Mouse (Mus musculus) intestine, embryonic 14.5 days (tissue): ENCODE data around the gene Sco1. TPM values are rescaled to one million over a fixed set of nuclear protein-coding genes. Genes with fewer than 3 reads are reported as not detected.
A peak's percentile ranks its signal among the peaks of the same experiment; 100 is the strongest.

Source experiments
- ATAC-seq: fragments of 200-750 bp; cut with Nextera tagmentation; replicated peaks from 2 replicates; pipeline ENCODE4 v1.8.0; 2017; ENCODE audit warnings: low read depth, moderate number of reproducible peaks, moderate TSS enrichment, moderate library complexity; ENCODE audit not compliant: low FRiP score, low TSS enrichment
- DNase-seq: peaks from one replicate; pipeline ENCODE4 v3.0.0-alpha.2; 2018; ENCODE audit warnings: low spot score
- H3K27ac ChIP-seq: fragments of 300-500 bp; sonication (generic); 2 replicates; pipeline ENCODE4 v1.5.1; 2014; ENCODE audit warnings: low read depth, mild to moderate bottlenecking, control low read depth
- H3K27me3 ChIP-seq: fragments of 300-500 bp; sonication (generic); replicated peaks from 2 replicates; pipeline ENCODE4 v1.6.1; 2014; ENCODE audit warnings: low read length, control low read depth; ENCODE audit not compliant: control insufficient read depth, insufficient read depth
- H3K36me3 ChIP-seq: fragments of 300-500 bp; sonication (generic); 2 replicates; pipeline ENCODE4 v1.6.1; 2014; ENCODE audit warnings: low read length, control low read depth; ENCODE audit not compliant: control insufficient read depth, insufficient read depth
- H3K4me1 ChIP-seq: fragments of 300-500 bp; sonication (generic); replicated peaks from 2 replicates; pipeline ENCODE4 v1.6.1; 2014; ENCODE audit warnings: low read length, control low read depth, mixed read lengths; ENCODE audit not compliant: control insufficient read depth, insufficient read depth
- H3K4me2 ChIP-seq: fragments of 300-500 bp; sonication (generic); 2 replicates; pipeline ENCODE4 v1.6.1; 2014; ENCODE audit warnings: low read length
- H3K4me3 ChIP-seq: fragments of 300-500 bp; sonication (generic); 2 replicates; pipeline ENCODE4 v1.5.1; 2014; ENCODE audit warnings: low read depth, low read length, control low read depth, mixed read lengths
- H3K9ac ChIP-seq: fragments of 300-500 bp; sonication (generic); 2 replicates; pipeline ENCODE4 v1.6.1; 2014; ENCODE audit warnings: mild to moderate bottlenecking, low read length
- H3K9me3 ChIP-seq: fragments of 300-500 bp; sonication (generic); 2 replicates; pipeline ENCODE4 v1.6.1; 2016; ENCODE audit warnings: low read length, control low read depth; ENCODE audit not compliant: control insufficient read depth
- WGBS: fragments of 180-500 bp; shearing (Covaris S2); extraction: QIAGEN DNeasy Blood & Tissue Kit; methylation state at CpG from one replicate; pipeline ENCODE4 v1.1.7; 2014; 5-methylcytosine and 5-hydroxymethylcytosine counted together
- polyA plus RNA-seq: library from polyadenylated mRNA; unstranded; fragments of >200 nt; fragmentation: Nextera tagmentation; extraction: Ambion mirVana; gene quantifications from 2 replicates; pipeline ENCODE4 v1.2.1, GENCODE M21; 2014

Gene Sco1
- polyA plus RNA-seq, 1 experiment from 2014 or later: 18.1 TPM

DNA sequence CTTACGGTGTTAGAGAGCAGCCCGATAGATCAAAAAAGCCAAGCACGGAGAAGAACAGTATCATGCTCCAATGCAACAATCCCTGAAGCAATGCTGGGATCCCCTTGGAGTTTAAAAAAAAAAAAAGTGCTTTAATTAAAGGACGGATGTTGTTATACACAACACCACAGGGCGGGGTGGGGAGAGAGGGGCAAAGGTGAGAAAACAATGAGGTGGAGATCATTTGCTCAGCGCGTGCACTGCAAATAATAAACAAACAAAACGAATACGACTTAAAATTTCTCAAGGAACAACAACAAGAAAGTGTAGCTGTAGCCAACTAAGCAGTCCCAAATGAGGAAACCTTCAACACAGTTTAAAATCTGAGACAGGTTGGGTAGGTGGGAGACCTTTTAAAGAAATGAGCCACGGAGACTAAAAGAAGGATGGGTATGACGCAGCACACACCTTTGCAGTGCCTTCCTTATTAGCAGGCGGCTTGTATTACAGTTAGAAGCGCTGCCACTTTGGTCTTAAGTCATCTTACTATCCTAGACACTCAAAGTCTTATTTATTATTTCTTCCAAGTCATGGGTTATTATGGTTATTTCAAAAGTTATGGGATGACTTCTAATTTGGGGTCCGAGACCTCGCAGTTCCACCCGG lies 672 bp upstream of the Sco1 start:
- Histone ChIP-seq H3K4me1 (peaks cover 13% of the 10 kb centered on the region), H3K27ac (peak overlapping the region; percentile 67; the same call in 1 of the 2 replicates), H3K36me3 (peaks cover 21% of the 10 kb centered on the region), H3K9me3 (no peaks in the 10 kb centered on the region), H3K9ac (peak overlapping the region; percentile 74), H3K4me3 (peak overlapping the region; percentile 90), H3K27me3 (no peaks in the 10 kb centered on the region), H3K4me2 (peak overlapping the region; percentile 77)
- DNase-seq (no peak), ATAC-seq (peak; percentile 59; the same call in 1 of the 2 replicates)
- WGBS: 9% methylated on average over 16 of the region's 16 CpGs

GRCm38 (mm10) chr11:67054754-67055365 lies 2.4 kb downstream of the Sco1 start:
- DNase-seq: no peak
- no peaks in the 10 kb centered on the region for H3K9me3 ChIP-seq
- ATAC-seq: no peak
- H3K4me3 ChIP-seq: no peak overlapping the region
- no peaks in the 10 kb centered on the region for H3K27me3 ChIP-seq
- H3K27ac ChIP-seq: no peak overlapping the region
- H3K4me1 ChIP-seq: peaks cover 13% of the 10 kb centered on the region
- H3K4me2 ChIP-seq: no peak overlapping the region
- WGBS: 87% methylated on average over 8 of the region's 8 CpGs
- H3K9ac ChIP-seq: no peak overlapping the region
- peaks cover 49% of the 10 kb centered on the region for H3K36me3 ChIP-seq

DNA sequence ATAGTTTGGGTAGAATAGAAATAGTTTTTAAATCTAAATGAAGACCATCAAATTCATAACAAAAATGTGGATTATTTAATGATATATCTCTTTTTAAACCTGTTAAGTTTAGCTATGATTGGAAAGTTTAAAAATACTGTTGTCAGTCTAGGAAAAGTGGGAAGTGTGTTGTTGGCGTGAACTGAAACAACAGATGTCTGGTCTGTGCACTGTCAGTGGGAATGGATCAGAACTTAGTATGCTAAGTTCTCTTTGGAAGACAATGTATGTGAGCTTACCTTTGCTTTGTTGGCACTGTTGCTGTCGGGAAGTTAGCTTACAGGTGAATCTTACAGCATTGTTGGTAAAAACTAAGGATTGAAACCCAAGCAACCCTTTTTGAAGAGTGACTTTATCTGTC lies 8.8 kb downstream of the Sco1 start:
- H3K36me3 ChIP-seq: peaks cover 86% of the 10 kb centered on the region

DNA sequence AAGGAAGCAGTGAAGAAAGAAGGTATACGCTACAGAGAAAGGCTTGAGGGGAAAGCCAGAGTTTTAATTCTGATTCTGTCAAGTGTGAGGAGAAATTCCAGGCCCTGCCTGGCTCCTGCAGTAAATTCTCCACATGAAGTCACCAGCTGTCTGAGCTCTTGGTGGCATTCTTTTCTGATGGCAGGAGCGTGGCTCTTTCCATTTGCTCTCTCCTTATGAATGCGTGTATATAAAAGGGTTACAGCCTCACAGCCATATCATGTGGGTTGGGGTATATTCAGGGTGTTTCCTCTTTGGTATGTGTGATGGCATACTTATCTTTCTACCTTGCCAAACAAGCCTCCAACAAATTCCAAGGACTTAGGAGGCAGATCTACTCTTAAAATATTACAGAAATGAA lies 10.3 kb downstream of the Sco1 start:
- no peak overlapping the region for H3K4me3 ChIP-seq
- no peak overlapping the region for H3K27ac ChIP-seq
- H3K9ac ChIP-seq: no peak overlapping the region
- no peaks in the 10 kb centered on the region for H3K4me1 ChIP-seq
- 88% methylated on average over 3 of the region's 3 CpGs for WGBS
- H3K9me3 ChIP-seq: no peaks in the 10 kb centered on the region
- no peak overlapping the region for H3K4me2 ChIP-seq
- no peak for ATAC-seq
- peaks cover 81% of the 10 kb centered on the region for H3K36me3 ChIP-seq
- H3K27me3 ChIP-seq: no peaks in the 10 kb centered on the region
- DNase-seq: no peak

More for the DNA sequence above, 8.8 kb downstream of the Sco1 start:
- H3K27ac ChIP-seq: no peak overlapping the region
- no peak for DNase-seq
- H3K9me3 ChIP-seq: no peaks in the 10 kb centered on the region
- H3K9ac ChIP-seq: no peak overlapping the region
- H3K4me1 ChIP-seq: no peaks in the 10 kb centered on the region
- no peak overlapping the region for H3K4me3 ChIP-seq
- no peaks in the 10 kb centered on the region for H3K27me3 ChIP-seq
- WGBS: 88% methylated on average over 2 of the region's 2 CpGs
- ATAC-seq: no peak
- H3K4me2 ChIP-seq: no peak overlapping the region

DNA sequence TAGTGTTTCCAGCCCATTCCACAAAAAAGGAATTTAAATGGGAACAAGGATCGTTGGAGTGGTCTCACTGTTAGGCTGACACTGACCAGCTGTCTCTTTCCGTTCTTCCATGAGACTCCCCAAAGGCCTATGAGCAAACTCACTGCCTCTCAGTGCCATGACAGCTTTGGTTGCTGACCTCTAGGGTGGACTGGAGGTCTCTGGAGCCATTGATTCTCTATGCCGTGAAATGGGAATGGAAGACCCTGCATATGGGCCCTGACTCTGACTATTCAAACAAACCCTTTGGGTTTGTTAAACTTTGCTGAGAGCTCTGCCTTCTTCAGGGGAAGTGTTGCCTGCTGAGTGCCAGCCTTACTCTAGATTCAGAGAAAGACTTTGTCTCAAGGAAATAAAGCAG lies 15.3 kb downstream of the Sco1 start:
- no peak overlapping the region for H3K27ac ChIP-seq
- no peaks in the 10 kb centered on the region for H3K4me1 ChIP-seq
- H3K9ac ChIP-seq: no peak overlapping the region
- H3K9me3 ChIP-seq: no peaks in the 10 kb centered on the region
- 70% methylated on average over 3 of the region's 3 CpGs for WGBS
- H3K27me3 ChIP-seq: no peaks in the 10 kb centered on the region
- no peak overlapping the region for H3K4me2 ChIP-seq
- H3K4me3 ChIP-seq: no peak overlapping the region
- no peak for ATAC-seq
- no peak for DNase-seq
- peaks cover 39% of the 10 kb centered on the region for H3K36me3 ChIP-seq

DNA sequence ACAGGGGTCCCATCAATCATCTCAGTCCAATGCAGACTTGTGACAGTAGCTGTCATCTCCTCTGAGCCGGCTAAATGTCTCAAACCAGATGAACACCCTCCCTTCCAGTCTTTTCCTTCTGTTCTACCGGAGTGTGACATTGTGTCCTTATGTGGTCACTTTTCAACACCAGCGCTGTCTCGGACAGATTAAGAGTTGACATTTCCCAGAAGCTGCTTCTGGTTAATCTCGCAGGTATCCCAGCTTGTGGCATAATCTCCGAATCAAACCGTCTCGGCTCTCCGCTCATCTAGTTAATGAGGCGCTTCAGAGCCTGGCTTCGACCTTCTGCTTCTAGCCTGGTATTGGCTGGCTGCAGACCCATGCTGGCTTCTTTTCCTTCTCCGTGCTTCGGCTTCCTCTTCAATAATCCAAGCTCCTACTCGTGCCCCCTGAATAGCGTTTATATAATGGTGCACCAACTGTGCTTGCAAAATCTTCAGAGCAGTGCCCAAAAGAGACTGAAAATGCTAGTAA lies 20.2 kb downstream of the Sco1 start:
- Histone ChIP-seq H3K4me1 (no peaks in the 10 kb centered on the region), H3K4me2 (no peak overlapping the region), H3K27me3 (no peaks in the 10 kb centered on the region), H3K9me3 (no peaks in the 10 kb centered on the region), H3K9ac (no peak overlapping the region), H3K4me3 (no peak overlapping the region), H3K27ac (no peak overlapping the region), H3K36me3 (0 out of 2 replicates have a peak, but pooled peaks cover 2% of the 10 kb centered on the region)
- 70% methylated on average over 15 of the region's 15 CpGs for WGBS
- DNase-seq (no peak), ATAC-seq (no peak)

GRCm38 (mm10) chr11:67075036-67075435 lies 22.6 kb downstream of the Sco1 start:
- 30% methylated on average over 3 of the region's 3 CpGs for WGBS
- no peaks in the 10 kb centered on the region for H3K36me3 ChIP-seq
- ATAC-seq: no peak
- no peak overlapping the region for H3K9ac ChIP-seq
- H3K27me3 ChIP-seq: no peaks in the 10 kb centered on the region
- 0 out of 2 replicates have a peak, but pooled peaks cover 2% of the 10 kb centered on the region for H3K4me1 ChIP-seq
- no peak overlapping the region for H3K4me3 ChIP-seq
- peak overlapping the region; percentile 54; the same call in 1 of the 2 replicates for H3K27ac ChIP-seq
- H3K9me3 ChIP-seq: no peaks in the 10 kb centered on the region
- no peak overlapping the region for H3K4me2 ChIP-seq
- no peak for DNase-seq

GRCm38 (mm10) chr11:67076781-67077180 lies 24.3 kb downstream of the Sco1 start:
- Histone ChIP-seq H3K4me3 (no peak overlapping the region), H3K27me3 (no peaks in the 10 kb centered on the region), H3K9me3 (no peaks in the 10 kb centered on the region), H3K4me1 (0 out of 2 replicates have a peak, but pooled peaks cover 4% of the 10 kb centered on the region), H3K27ac (no peak overlapping the region), H3K4me2 (no peak overlapping the region), H3K9ac (no peak overlapping the region), H3K36me3 (no peaks in the 10 kb centered on the region)
- ATAC-seq (no peak), DNase-seq (no peak)
- 90% methylated on average over 5 of the region's 5 CpGs for WGBS
